Mouse (Mus musculus): ENCODE measurements at regions not wholly inside any gene's neighbourhood (a gene's known extent, or its start where the extent isn't known, plus 50 kb on each side); places are given as distances from the start of the nearest gene placed in this dataset.

GRCm38 (mm10) chr2:128217784-128218467, 92.1 kb downstream of the Bcl2l11 start:
- DNase-seq (ENCODE audit: low read depth, low spot score), result no peak
- Histone ChIP-seq H3K4me1 (ENCODE audit: control insufficient read depth in 2 of 2, insufficient read depth in 2 of 2, low read length in 2 of 2, poor library complexity in 1 of 2) (peaks cover 0 to 2% of the 10 kb centered on the region in 2 experiments; a peak in 1 of 4 replicates), H3K9ac (ENCODE audit: insufficient read depth, low read depth, low read length, poor library complexity, severe bottlenecking) (no peak overlapping the region), H3K4me3 (ENCODE audit: insufficient read depth in 1 of 2, low read depth in 1 of 2, low read length in 2 of 2, poor library complexity in 1 of 2, severe bottlenecking in 1 of 2) (no peak overlapping the region), H3K9me3 (ENCODE audit: control insufficient read depth, insufficient read depth, low read depth, low read length) (no peaks in the 10 kb centered on the region), H3K36me3 (ENCODE audit: control insufficient read depth, insufficient read depth, low read length, poor library complexity, severe bottlenecking) (no peaks in the 10 kb centered on the region), H3K27ac (ENCODE audit: insufficient read depth, low read depth, low read length, poor library complexity, severe bottlenecking) (no peak overlapping the region)
- in situ Hi-C loops (cut with MboI; ENCODE audit: low sequenced_read_pairs in 2 of 2, unreplicated experiment in 2 of 2), result no loop called here
- TF ChIP-seq CHD2 (IDR thresholded peaks at IDR 0.05; ENCODE audit: low read depth, low read length), result no peak
- TF ChIP-seq HCFC1 (IDR thresholded peaks at IDR 0.05; ENCODE audit: borderline replicate concordance, insufficient read depth, low read length), result no peak
- no peak for TF ChIP-seq MAFK (IDR thresholded peaks at IDR 0.05; ENCODE audit: insufficient read depth, low read depth, low read length)
- no peak for TF ChIP-seq ZC3H11A (IDR thresholded peaks at IDR 0.05; ENCODE audit: borderline replicate concordance, low read depth, low read length)
- no peak for TF ChIP-seq ZNF384 (IDR thresholded peaks at IDR 0.05; ENCODE audit: low read depth, low read length)

- H3K9ac ChIP-seq (ENCODE audit: insufficient read depth, low read depth, low read length, poor library complexity, severe bottlenecking), result no peak overlapping the region
- no peaks in the 10 kb centered on the region for H3K36me3 ChIP-seq (ENCODE audit: control insufficient read depth, insufficient read depth, low read length, poor library complexity, severe bottlenecking)
- no peak overlapping the region for H3K4me3 ChIP-seq (ENCODE audit: insufficient read depth in 1 of 2, low read depth in 1 of 2, low read length in 2 of 2, poor library complexity in 1 of 2, severe bottlenecking in 1 of 2)
- H3K4me1 ChIP-seq (ENCODE audit: control insufficient read depth in 2 of 2, insufficient read depth in 2 of 2, low read length in 2 of 2, poor library complexity in 1 of 2), result no peaks in the 10 kb centered on the region; a peak in 1 of 4 replicates
- in situ Hi-C loops (cut with MboI; ENCODE audit: low sequenced_read_pairs in 2 of 2, unreplicated experiment in 2 of 2), result no loop called here
- no peak for DNase-seq (ENCODE audit: low read depth, low spot score)
- H3K9me3 ChIP-seq (ENCODE audit: control insufficient read depth, insufficient read depth, low read depth, low read length), result no peaks in the 10 kb centered on the region
- no peak overlapping the region for H3K27ac ChIP-seq (ENCODE audit: insufficient read depth, low read depth, low read length, poor library complexity, severe bottlenecking)
- TF ChIP-seq MAFK (IDR thresholded peaks at IDR 0.05; ENCODE audit: insufficient read depth, low read depth, low read length), result no peak
- no peak for TF ChIP-seq ZC3H11A (IDR thresholded peaks at IDR 0.05; ENCODE audit: borderline replicate concordance, low read depth, low read length)
- no peak for TF ChIP-seq ZNF384 (IDR thresholded peaks at IDR 0.05; ENCODE audit: low read depth, low read length)
- TF ChIP-seq HCFC1 (IDR thresholded peaks at IDR 0.05; ENCODE audit: borderline replicate concordance, insufficient read depth, low read length), result no peak
- no peak for TF ChIP-seq CHD2 (IDR thresholded peaks at IDR 0.05; ENCODE audit: low read depth, low read length)
These were observed 93.1 kb downstream of the Bcl2l11 start for GRCm38 (mm10) chr2:128218961-128219360.

- in situ Hi-C loops (cut with MboI; ENCODE audit: low sequenced_read_pairs in 2 of 2, unreplicated experiment in 2 of 2), result no loop called here
- TF ChIP-seq ZNF384 (IDR thresholded peaks at IDR 0.05; ENCODE audit: low read depth, low read length) (no peak), MAFK (IDR thresholded peaks at IDR 0.05; ENCODE audit: insufficient read depth, low read depth, low read length) (no peak), ZC3H11A (IDR thresholded peaks at IDR 0.05; ENCODE audit: borderline replicate concordance, low read depth, low read length) (no peak), HCFC1 (IDR thresholded peaks at IDR 0.05; ENCODE audit: borderline replicate concordance, insufficient read depth, low read length) (no peak)
- Histone ChIP-seq H3K4me1 (ENCODE audit: control insufficient read depth in 2 of 2, insufficient read depth in 2 of 2, low read length in 2 of 2, poor library complexity in 1 of 2) (no peaks in the 10 kb centered on the region; a peak in 1 of 4 replicates), H3K9me3 (ENCODE audit: control insufficient read depth, insufficient read depth, low read depth, low read length) (no peaks in the 10 kb centered on the region), H3K4me3 (ENCODE audit: insufficient read depth in 1 of 2, low read depth in 1 of 2, low read length in 2 of 2, poor library complexity in 1 of 2, severe bottlenecking in 1 of 2) (no peak overlapping the region), H3K36me3 (ENCODE audit: control insufficient read depth, insufficient read depth, low read length, poor library complexity, severe bottlenecking) (no peaks in the 10 kb centered on the region), H3K9ac (ENCODE audit: insufficient read depth, low read depth, low read length, poor library complexity, severe bottlenecking) (no peak overlapping the region), H3K27ac (ENCODE audit: insufficient read depth, low read depth, low read length, poor library complexity, severe bottlenecking) (no peak overlapping the region)
- no peak for DNase-seq (ENCODE audit: low read depth, low spot score)
These were observed 95.2 kb downstream of the Bcl2l11 start for GRCm38 (mm10) chr2:128221055-128221454.

GRCm38 (mm10) chr2:128221657-128222056, 95.8 kb downstream of the Bcl2l11 start:
- Histone ChIP-seq H3K9me3 (ENCODE audit: control insufficient read depth, insufficient read depth, low read depth, low read length) (no peaks in the 10 kb centered on the region), H3K9ac (ENCODE audit: insufficient read depth, low read depth, low read length, poor library complexity, severe bottlenecking) (no peak overlapping the region), H3K36me3 (ENCODE audit: control insufficient read depth, insufficient read depth, low read length, poor library complexity, severe bottlenecking) (no peaks in the 10 kb centered on the region), H3K4me3 (ENCODE audit: insufficient read depth in 1 of 2, low read depth in 1 of 2, low read length in 2 of 2, poor library complexity in 1 of 2, severe bottlenecking in 1 of 2) (no peak overlapping the region), H3K4me1 (ENCODE audit: control insufficient read depth in 2 of 2, insufficient read depth in 2 of 2, low read length in 2 of 2, poor library complexity in 1 of 2) (no peaks in the 10 kb centered on the region; a peak in 1 of 4 replicates), H3K27ac (ENCODE audit: insufficient read depth, low read depth, low read length, poor library complexity, severe bottlenecking) (no peak overlapping the region)
- DNase-seq (ENCODE audit: low read depth, low spot score), result no peak
- no peak for TF ChIP-seq ZNF384 (IDR thresholded peaks at IDR 0.05; ENCODE audit: low read depth, low read length)
- TF ChIP-seq HCFC1 (IDR thresholded peaks at IDR 0.05; ENCODE audit: borderline replicate concordance, insufficient read depth, low read length), result no peak
- no peak for TF ChIP-seq CHD2 (IDR thresholded peaks at IDR 0.05; ENCODE audit: low read depth, low read length)
- TF ChIP-seq MAFK (IDR thresholded peaks at IDR 0.05; ENCODE audit: insufficient read depth, low read depth, low read length), result no peak
- TF ChIP-seq ZC3H11A (IDR thresholded peaks at IDR 0.05; ENCODE audit: borderline replicate concordance, low read depth, low read length), result no peak
- in situ Hi-C loops (cut with MboI; ENCODE audit: low sequenced_read_pairs in 2 of 2, unreplicated experiment in 2 of 2), result no loop called here
